Mouse (Mus musculus): ENCODE results near the gene Stx7.
A peak's percentile ranks its signal among the peaks of the same experiment; 100 is the strongest.

- TF ChIP-seq CTCF (IDR thresholded peaks at IDR 0.05 in 2 of 3, conservative IDR thresholded peaks at IDR 0.05 in 1 of 3; ENCODE audit: control insufficient read depth in 1 of 3, insufficient read depth in 1 of 3, low read depth in 2 of 3, low read length in 3 of 3, poor library complexity in 1 of 3, severe bottlenecking in 1 of 3) (peak; percentile 22 to 94 (median 63); a peak in 4 of 6 replicates), MXI1 (IDR thresholded peaks at IDR 0.05; ENCODE audit: low read depth, low read length) (no peak; the same call in 1 of the 2 replicates), NRF1 (IDR thresholded peaks at IDR 0.05; ENCODE audit: insufficient read depth, low read depth, low read length, poor library complexity, severe bottlenecking) (no peak), MAZ (IDR thresholded peaks at IDR 0.05; ENCODE audit: low read depth, low read length) (no peak), ETS1 (IDR thresholded peaks at IDR 0.05; ENCODE audit: low read depth, low read length) (no peak)
These were observed 17.4 kb upstream of the Stx7 start for GRCm38 (mm10) chr10:24131451-24132262.
